Mouse (Mus musculus) T-helper 2 cell (primary cell): ENCODE measurements around the gene Cd200.
"Not testable (repeated sequence)": the region's sequence is repeated elsewhere in the genome, so short reads cannot be mapped to it uniquely, and the experiment has no call there.

ENCODE experiments used
- in situ Hi-C: fragments of 300-600 bp; cut with MboI, MseI; formaldehyde crosslinking; loops from one replicate; pipeline ENCODE4 v1.15.1; 2025; ENCODE audit warnings: high pct_unique_total_duplicates

Gene Cd200

GRCm38 (mm10) chr16:45378147-45378943 is 30.5 kb downstream of the Cd200 start:
- in situ Hi-C loops: no loop called here

- in situ Hi-C loops: no loop called here
Measured at GRCm38 (mm10) chr16:45377332-45377731, 31.5 kb downstream of the Cd200 start.

GRCm38 (mm10) chr16:45376812-45377211 is 32.0 kb downstream of the Cd200 start:
- in situ Hi-C loops: no loop called here

GRCm38 (mm10) chr16:45376294-45376693 is 32.6 kb downstream of the Cd200 start:
- in situ Hi-C loops: no loop called here

GRCm38 (mm10) chr16:45375506-45376225 is 33.2 kb downstream of the Cd200 start:
- in situ Hi-C loops: no loop called here

- in situ Hi-C loops: no loop called here
Measured at GRCm38 (mm10) chr16:45374074-45374473, 34.8 kb downstream of the Cd200 start.

- in situ Hi-C loops: no loop called here
Measured at GRCm38 (mm10) chr16:45371076-45371475, 37.8 kb downstream of the Cd200 start.

- in situ Hi-C loops: no loop called here
Measured at GRCm38 (mm10) chr16:45369285-45369965, 39.4 kb downstream of the Cd200 start.

GRCm38 (mm10) chr16:45366111-45366510 is 42.7 kb downstream of the Cd200 start:
- in situ Hi-C loops: no loop called here

- in situ Hi-C loops: no loop called here
Measured at GRCm38 (mm10) chr16:45365353-45365752, 43.5 kb downstream of the Cd200 start.

GRCm38 (mm10) chr16:45364627-45365026 is 44.2 kb downstream of the Cd200 start:
- in situ Hi-C loops: no loop called here

GRCm38 (mm10) chr16:45363480-45364045 is 45.3 kb downstream of the Cd200 start:
- in situ Hi-C loops: no loop called here

- in situ Hi-C loops: no loop called here
Measured at GRCm38 (mm10) chr16:45361450-45361849, 47.4 kb downstream of the Cd200 start.

- in situ Hi-C loops: not testable (repeated sequence)
Measured at GRCm38 (mm10) chr16:45358441-45358840, 50.4 kb downstream of the Cd200 start.

- in situ Hi-C loops: no loop called here
Measured at GRCm38 (mm10) chr16:45357134-45357533, 51.7 kb downstream of the Cd200 start.

- in situ Hi-C loops: no loop called here
Measured at GRCm38 (mm10) chr16:45352875-45353274, 56.0 kb downstream of the Cd200 start.

- in situ Hi-C loops: no loop called here
Measured at GRCm38 (mm10) chr16:45350767-45351166, 58.1 kb downstream of the Cd200 start.

GRCm38 (mm10) chr16:45349523-45350298 is 59.1 kb downstream of the Cd200 start:
- in situ Hi-C loops: no loop called here

- in situ Hi-C loops: not testable (repeated sequence)
Measured at GRCm38 (mm10) chr16:45348238-45348637, 60.6 kb downstream of the Cd200 start.

- in situ Hi-C loops: no loop called here
Measured at GRCm38 (mm10) chr16:45346930-45347387, 61.9 kb downstream of the Cd200 start.

- in situ Hi-C loops: no loop called here
Measured at GRCm38 (mm10) chr16:45346367-45346766, 62.5 kb downstream of the Cd200 start.
